In genomic region chr4:109281161-109281560, GRCm38 (mm10) we compare ENCODE assay signal across 8 mouse cellular contexts. TPM values are rescaled to one million over a fixed set of nuclear protein-coding genes. Genes with fewer than 3 reads are reported as not detected.
DNase-seq lines count a peak whose midpoint lies in the region; ATAC-seq and TF ChIP-seq lines count a peak whose summit lies in the region.

No protein-coding gene starts in this region.

- peak overlapping the region; percentile 94 for H3K4me3 ChIP-seq in kidney, adult 2 months (ENCODE audit: insufficient read depth, low read depth, low read length)
- peak overlapping the region; percentile 99 for H3K4me3 ChIP-seq in bone marrow macrophage, adult 2 months (ENCODE audit: insufficient read depth, low read length)
- H3K4me3 ChIP-seq in hindbrain, postnatal 0 days (ENCODE audit: low read length): peak overlapping the region; percentile 87
- peak overlapping the region; percentile 63 for H3K4me3 ChIP-seq in midbrain, embryonic 15.5 days

- H3K9me3 ChIP-seq in hindbrain, postnatal 0 days (ENCODE audit: low read length): no peaks in the 10 kb centered on the region
- no peaks in the 10 kb centered on the region for H3K9me3 ChIP-seq in midbrain, embryonic 15.5 days

- no peak overlapping the region for H3K27ac ChIP-seq in kidney, adult 2 months (ENCODE audit: insufficient read depth, low read depth, low read length)
- no peak overlapping the region for H3K27ac ChIP-seq in bone marrow macrophage, adult 2 months (ENCODE audit: insufficient read depth, low read depth, low read length)
- no peak overlapping the region for H3K27ac ChIP-seq in hindbrain, postnatal 0 days
- no peak overlapping the region for H3K27ac ChIP-seq in midbrain, embryonic 15.5 days

- no peak for TF ChIP-seq CTCF in kidney, adult 2 months (conservative IDR thresholded peaks at IDR 0.05; ENCODE audit: insufficient read depth, insufficient read length, low read depth, low read length)
- no peak for TF ChIP-seq CTCF in bone marrow macrophage, adult 2 months (IDR thresholded peaks at IDR 0.05; ENCODE audit: low read depth, low read length)
- TF ChIP-seq CTCF in hindbrain, postnatal 0 days (IDR thresholded peaks at IDR 0.05; ENCODE audit: low read depth): no peak

- 14% methylated on average over 4 of the region's 4 CpGs for WGBS in kidney, adult 2 months
- 4% methylated on average over 4 of the region's 4 CpGs for WGBS in hindbrain, postnatal 0 days
- 9% methylated on average over 4 of the region's 4 CpGs for WGBS in midbrain, embryonic 15.5 days

- H3K9ac ChIP-seq in hindbrain, postnatal 0 days (replicated peaks; ENCODE audit: low read length): peak overlapping the region; percentile 70; the same call in 1 of the 2 replicates
- H3K9ac ChIP-seq in midbrain, embryonic 15.5 days: peak overlapping the region; percentile 60; the same call in 1 of the 2 replicates

- intact Hi-C loops in gastrocnemius, postnatal 14 days (cut with DNase I; ENCODE audit: low total_unique reads): no loop called here

- peak overlapping the region; percentile 57 for H3K4me2 ChIP-seq in hindbrain, postnatal 0 days (ENCODE audit: low read depth, low read length)
- H3K4me2 ChIP-seq in midbrain, embryonic 15.5 days: peak overlapping the region; percentile 78

- no peaks in the 10 kb centered on the region for H3K27me3 ChIP-seq in kidney, adult 2 months (replicated peaks; ENCODE audit: control insufficient read depth, insufficient read depth, low read length)
- H3K27me3 ChIP-seq in hindbrain, postnatal 0 days (ENCODE audit: insufficient read depth, low read length): no peaks in the 10 kb centered on the region
- H3K27me3 ChIP-seq in midbrain, embryonic 15.5 days (replicated peaks): no peaks in the 10 kb centered on the region

- no peak for TF ChIP-seq POLR2A in kidney, adult 2 months (IDR thresholded peaks at IDR 0.05; ENCODE audit: low read depth, low read length)
- no peak for TF ChIP-seq POLR2A in bone marrow macrophage, adult 2 months (IDR thresholded peaks at IDR 0.05; ENCODE audit: borderline replicate concordance, low read depth, low read length)

- 0 out of 2 replicates have a peak, but pooled peaks have one; percentile 7 for ATAC-seq in hindbrain, postnatal 0 days
- no peak for ATAC-seq in midbrain, embryonic 15.5 days (replicated peaks)

- H3K4me1 ChIP-seq in kidney, adult 2 months (ENCODE audit: control insufficient read depth, insufficient read depth, low read length): peaks cover 10% of the 10 kb centered on the region; the same call in 1 of the 2 replicates
- H3K4me1 ChIP-seq in bone marrow macrophage, adult 2 months (ENCODE audit: control insufficient read depth, insufficient read depth, low read length): peaks cover 19% of the 10 kb centered on the region
- no peaks in the 10 kb centered on the region for H3K4me1 ChIP-seq in hindbrain, postnatal 0 days (ENCODE audit: insufficient read depth, low read length)
- peaks cover 5% of the 10 kb centered on the region; the same call in 1 of the 2 replicates for H3K4me1 ChIP-seq in midbrain, embryonic 15.5 days

- H3K36me3 ChIP-seq in kidney, adult 2 months (ENCODE audit: control insufficient read depth, insufficient read depth, low read length): no peaks in the 10 kb centered on the region
- H3K36me3 ChIP-seq in hindbrain, postnatal 0 days (ENCODE audit: insufficient read depth, low read length): no peaks in the 10 kb centered on the region
- no peaks in the 10 kb centered on the region for H3K36me3 ChIP-seq in midbrain, embryonic 15.5 days (replicated peaks)

- DNase-seq in kidney, adult 2 months: no peak
- DNase-seq in kidney, adult 9 months: no peak
- no peak for DNase-seq in hindbrain, postnatal 0 days (ENCODE audit: low spot score)
- no peak for DNase-seq in gastrocnemius, postnatal 14 days
- no peak for DNase-seq in layer of hippocampus, postnatal 14 days (ENCODE audit: low spot score in 2 of 2)
- no peak for DNase-seq in gastrocnemius, adult 18-20 months (ENCODE audit: low spot score)

RNA-seq across cellular contexts. Expression of gene Eps15, which starts 1.1 kb away (rescaled TPM):
- 14.0 and 19.3 TPM in 2 replicates for polyA plus RNA-seq in kidney, adult 2 months (2012; rRNA removed)
- polyA plus RNA-seq in bone marrow macrophage, adult 2 months (2012; ENCODE audit: insufficient read depth, insufficient read length, missing spikeins): 137 and 156 TPM in 2 replicates
- total RNA-seq in hindbrain, postnatal 0 days (2014; rRNA removed): 68.8 and 73.0 TPM in 2 replicates
- polyA plus RNA-seq in hindbrain, postnatal 0 days (2015; fragmentation: Nextera tagmentation; extraction: Ambion mirVana): 57.4 and 58.1 TPM in 2 replicates
- polyA plus RNA-seq in midbrain, embryonic 15.5 days (2015; fragmentation: Nextera tagmentation; extraction: Ambion mirVana): 58.0 and 61.0 TPM in 2 replicates
- 10 to 100 TPM; 39.2 to 48.1 TPM for total RNA-seq in gastrocnemius, postnatal 14 days (2021)
- 100 to 1,000 TPM; 209 to 210 TPM for total RNA-seq in layer of hippocampus, postnatal 14 days (2021)
- 10 to 100 TPM; 74.3 to 80.3 TPM for total RNA-seq in gastrocnemius, adult 18-20 months (2021)

RNA-seq across cellular contexts. Expression of gene Calr4, which starts 46.9 kb away (rescaled TPM):
- not detected in 2 replicates for polyA plus RNA-seq in kidney, adult 2 months (2012; rRNA removed)
- polyA plus RNA-seq in bone marrow macrophage, adult 2 months (2012; ENCODE audit: insufficient read depth, insufficient read length, missing spikeins): 0.34 TPM in 1 of 2 replicates, not detected in the other
- total RNA-seq in hindbrain, postnatal 0 days (2014; rRNA removed): 0.54 and 1.0 TPM in 2 replicates
- polyA plus RNA-seq in hindbrain, postnatal 0 days (2015; fragmentation: Nextera tagmentation; extraction: Ambion mirVana): 1.6 TPM in 2 replicates
- polyA plus RNA-seq in midbrain, embryonic 15.5 days (2015; fragmentation: Nextera tagmentation; extraction: Ambion mirVana): 0.18 and 0.40 TPM in 2 replicates
- under 1 TPM in 1 of 2 experiments, not detected in 1; 0.12 TPM for total RNA-seq in gastrocnemius, postnatal 14 days (2021)
- total RNA-seq in layer of hippocampus, postnatal 14 days (2021): 1 to 10 TPM; 1.3 to 1.6 TPM
- total RNA-seq in gastrocnemius, adult 18-20 months (2021): not detected
